Mouse (Mus musculus) stomach, embryonic 14.5 days (tissue): ENCODE data around the gene Pex16. TPM values are rescaled to one million over a fixed set of nuclear protein-coding genes. Genes with fewer than 3 reads are reported as not detected.
A peak's percentile ranks its signal among the peaks of the same experiment; 100 is the strongest.

Source experiments
- ATAC-seq: fragments of 200-750 bp; cut with Nextera tagmentation; 2 replicates; pipeline ENCODE4 v1.8.0; 2017; ENCODE audit warnings: low read depth, moderate TSS enrichment; ENCODE audit not compliant: insufficient number of reproducible peaks, insufficient read depth, low FRiP score
- H3K27ac ChIP-seq: fragments of 300-500 bp; sonication (generic); 2 replicates; pipeline ENCODE4 v1.5.1; 2014; ENCODE audit warnings: mild to moderate bottlenecking, low read length, moderate library complexity, mixed read lengths
- H3K27me3 ChIP-seq: fragments of 300-500 bp; sonication (generic); 2 replicates; pipeline ENCODE4 v1.6.1; 2014; ENCODE audit warnings: low read length, control low read depth, mixed read lengths; ENCODE audit not compliant: control insufficient read depth, insufficient read depth
- H3K36me3 ChIP-seq: fragments of 300-500 bp; sonication (generic); 2 replicates; pipeline ENCODE4 v1.6.1; 2014; ENCODE audit warnings: mild to moderate bottlenecking, control low read depth, low read length, moderate library complexity, mixed read lengths; ENCODE audit not compliant: control insufficient read depth, insufficient read depth
- H3K4me1 ChIP-seq: fragments of 300-500 bp; sonication (generic); 2 replicates; pipeline ENCODE4 v1.6.1; 2014; ENCODE audit warnings: low read length, control low read depth, mixed read lengths; ENCODE audit not compliant: control insufficient read depth, insufficient read depth
- H3K4me2 ChIP-seq: fragments of 300-500 bp; sonication (generic); replicated peaks from 2 replicates; pipeline ENCODE4 v1.6.1; 2014; ENCODE audit warnings: low read depth, low read length, control low read depth
- H3K4me3 ChIP-seq: fragments of 300-500 bp; sonication (generic); 2 replicates; pipeline ENCODE4 v1.5.1; 2014; ENCODE audit warnings: low read depth, low read length, control low read depth
- H3K9ac ChIP-seq: fragments of 300-500 bp; sonication (generic); replicated peaks from 2 replicates; pipeline ENCODE4 v1.6.1; 2014; ENCODE audit warnings: low read depth, mild to moderate bottlenecking, control low read depth, low read length, moderate library complexity, mixed read lengths
- H3K9me3 ChIP-seq: fragments of 300-500 bp; sonication (generic); 2 replicates; pipeline ENCODE4 v1.6.1; 2016; ENCODE audit warnings: low read depth, low read length, control low read depth; ENCODE audit not compliant: control insufficient read depth
- WGBS: fragments of 180-500 bp; shearing (Covaris S2); extraction: QIAGEN DNeasy Blood & Tissue Kit; methylation state at CpG from one replicate; pipeline ENCODE4 v1.1.7; 2014; 5-methylcytosine and 5-hydroxymethylcytosine counted together
- polyA plus RNA-seq: library from polyadenylated mRNA; unstranded; fragments of >200 nt; fragmentation: Nextera tagmentation; extraction: Ambion mirVana; gene quantifications from 2 replicates; pipeline ENCODE4 v1.2.1, GENCODE M21; 2014

Pex16 gene
- polyA plus RNA-seq = 20.0 and 23.2 TPM in 2 replicates

GRCm38 (mm10) chr2:92374514-92374913, at the start of gene Pex16, which contains the start of gene Large2:
Gene Pex16 (plus strand): TSS chr2:92374676.
Gene Large2 (minus strand): TSS chr2:92374869.
- H3K27ac ChIP-seq = peak within 1 kb of the TSS; percentile 86
- H3K4me1 ChIP-seq = peaks cover 31% of the 10 kb centered on the region
- peak within 1 kb of the TSS; percentile 45 for H3K9ac ChIP-seq
- WGBS = 2% methylated on average over 16 of the region's 16 CpGs
- no peak; the same call in 1 of the 2 replicates for ATAC-seq
- H3K4me3 ChIP-seq = peak within 1 kb of the TSS; percentile 75
- no peaks in the 10 kb centered on the region for H3K27me3 ChIP-seq
- peaks cover 9% of the 10 kb centered on the region; the same call in 1 of the 2 replicates for H3K36me3 ChIP-seq
- H3K4me2 ChIP-seq = peak within 1 kb of the TSS; percentile 84
- H3K9me3 ChIP-seq = no peaks in the 10 kb centered on the region

- ATAC-seq = no peak
- WGBS = 81% methylated on average over 7 of the region's 7 CpGs
- Histone ChIP-seq H3K4me1 (no peaks in the 10 kb centered on the region), H3K27me3 (no peaks in the 10 kb centered on the region), H3K9ac (no peak overlapping the region), H3K4me3 (no peak overlapping the region), H3K36me3 (peaks cover 45% of the 10 kb centered on the region), H3K4me2 (no peak overlapping the region), H3K27ac (no peak overlapping the region), H3K9me3 (no peaks in the 10 kb centered on the region)
Observed at GRCm38 (mm10) chr2:92325676-92326075, 48.8 kb upstream of the Pex16 start.

GRCm38 (mm10) chr2:92326221-92326620, 48.3 kb upstream of the Pex16 start:
- Histone ChIP-seq H3K4me2 (no peak overlapping the region), H3K27me3 (no peaks in the 10 kb centered on the region), H3K4me3 (no peak overlapping the region), H3K9ac (no peak overlapping the region), H3K9me3 (no peaks in the 10 kb centered on the region), H3K4me1 (no peaks in the 10 kb centered on the region), H3K27ac (no peak overlapping the region), H3K36me3 (peaks cover 47% of the 10 kb centered on the region)
- 73% methylated on average over 1 of the region's 1 CpGs for WGBS
- no peak for ATAC-seq

- WGBS = 92% methylated on average over 4 of the region's 4 CpGs
- no peak for ATAC-seq
- peaks cover 49% of the 10 kb centered on the region for H3K36me3 ChIP-seq
Observed at GRCm38 (mm10) chr2:92327601-92328000, 46.9 kb upstream of the Pex16 start.

GRCm38 (mm10) chr2:92328206-92328605, 46.3 kb upstream of the Pex16 start:
- Histone ChIP-seq H3K9me3 (no peaks in the 10 kb centered on the region), H3K27me3 (no peaks in the 10 kb centered on the region), H3K4me3 (no peak overlapping the region), H3K4me1 (no peaks in the 10 kb centered on the region), H3K27ac (no peak overlapping the region), H3K4me2 (no peak overlapping the region), H3K36me3 (peaks cover 52% of the 10 kb centered on the region), H3K9ac (no peak overlapping the region)
- no peak for ATAC-seq
- 91% methylated on average over 8 of the region's 8 CpGs for WGBS

More at GRCm38 (mm10) chr2:92327601-92328000, 46.9 kb upstream of the Pex16 start:
- H3K4me2 ChIP-seq = no peak overlapping the region
- H3K4me1 ChIP-seq = no peaks in the 10 kb centered on the region
- no peak overlapping the region for H3K9ac ChIP-seq
- H3K4me3 ChIP-seq = no peak overlapping the region
- no peak overlapping the region for H3K27ac ChIP-seq
- no peaks in the 10 kb centered on the region for H3K27me3 ChIP-seq
- H3K9me3 ChIP-seq = no peaks in the 10 kb centered on the region

GRCm38 (mm10) chr2:92330840-92331239, 43.6 kb upstream of the Pex16 start:
- Histone ChIP-seq H3K36me3 (peaks cover 51% of the 10 kb centered on the region), H3K27me3 (no peaks in the 10 kb centered on the region)
- WGBS = 63% methylated on average over 2 of the region's 2 CpGs

GRCm38 (mm10) chr2:92331410-92331809, 43.1 kb upstream of the Pex16 start:
- Histone ChIP-seq H3K9ac (no peak overlapping the region), H3K36me3 (peaks cover 51% of the 10 kb centered on the region), H3K4me2 (no peak overlapping the region), H3K27ac (no peak overlapping the region), H3K9me3 (no peaks in the 10 kb centered on the region), H3K4me3 (no peak overlapping the region), H3K4me1 (no peaks in the 10 kb centered on the region), H3K27me3 (no peaks in the 10 kb centered on the region)
- ATAC-seq = no peak
- 85% methylated on average over 2 of the region's 2 CpGs for WGBS

More at GRCm38 (mm10) chr2:92330840-92331239, 43.6 kb upstream of the Pex16 start:
- no peaks in the 10 kb centered on the region for H3K9me3 ChIP-seq
- no peak overlapping the region for H3K4me3 ChIP-seq
- no peak overlapping the region for H3K4me2 ChIP-seq
- no peak for ATAC-seq
- no peak overlapping the region for H3K27ac ChIP-seq
- no peaks in the 10 kb centered on the region for H3K4me1 ChIP-seq
- H3K9ac ChIP-seq = no peak overlapping the region

GRCm38 (mm10) chr2:92331871-92332270, 42.6 kb upstream of the Pex16 start:
- no peak overlapping the region for H3K4me3 ChIP-seq
- no peaks in the 10 kb centered on the region for H3K9me3 ChIP-seq
- no peak overlapping the region for H3K9ac ChIP-seq
- peaks cover 48% of the 10 kb centered on the region for H3K36me3 ChIP-seq
- H3K27me3 ChIP-seq = no peaks in the 10 kb centered on the region
- no peak overlapping the region for H3K4me2 ChIP-seq
- WGBS = 91% methylated on average over 2 of the region's 2 CpGs
- H3K27ac ChIP-seq = no peak overlapping the region
- ATAC-seq = no peak
- no peaks in the 10 kb centered on the region for H3K4me1 ChIP-seq

GRCm38 (mm10) chr2:92342418-92342817, 32.1 kb upstream of the Pex16 start:
- Histone ChIP-seq H3K9me3 (no peaks in the 10 kb centered on the region), H3K9ac (no peak overlapping the region), H3K4me2 (no peak overlapping the region), H3K27ac (no peak overlapping the region), H3K27me3 (no peaks in the 10 kb centered on the region), H3K4me3 (no peak overlapping the region), H3K4me1 (no peaks in the 10 kb centered on the region), H3K36me3 (peaks cover 18% of the 10 kb centered on the region)
- ATAC-seq = no peak
